Mouse (Mus musculus) megakaryocyte, adult 5-6 weeks (primary cell): Measurements from ENCODE around the gene Dgki. TPM values are rescaled to one million over a fixed set of nuclear protein-coding genes. Genes with fewer than 3 reads are reported as not detected.

Source experiments
- ATAC-seq: 2 replicates; pipeline ENCODE4 v1.8.0; 2016; ENCODE audit warnings: mild to moderate bottlenecking, inconsistent platforms; ENCODE audit not compliant: poor library complexity, severe bottlenecking
- total RNA-seq, 2 experiments: library from RNA; stranded (forward) in 1 of 2; stranded (reverse) in 1 of 2; fragments of 153-499, 151-499 nt in 1 of 2; fragments of 221-1000, 200-1000 nt in 1 of 2; gene quantifications; 2 replicates each; pipeline versions ENCODE4 v1.2.3 to v1.2.4; 2015 to 2017

Gene Dgki
- total RNA-seq, 2 experiments from 2014 or later, result 0.11 TPM; not detected in 1

DNA sequence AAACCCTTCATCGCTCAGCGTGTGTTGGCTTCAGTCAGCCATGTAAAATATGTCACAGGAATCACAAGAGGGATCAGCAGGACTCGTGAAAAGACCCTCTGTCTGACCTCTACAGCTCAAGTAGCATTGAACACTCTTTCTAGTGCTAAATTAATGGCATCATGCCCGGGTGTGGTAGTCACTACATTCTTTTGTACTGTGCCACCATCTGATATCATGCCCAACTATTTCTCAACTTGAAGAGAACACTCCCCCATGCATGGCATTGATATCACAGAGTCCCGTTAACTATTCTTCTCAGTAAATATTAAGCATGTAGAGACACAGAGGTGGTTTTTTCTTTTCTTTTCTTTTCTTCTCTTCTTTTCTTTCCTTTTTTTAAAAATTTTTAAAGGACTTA is 424.1 kb downstream of the Dgki start:
- ATAC-seq, result no peak

DNA sequence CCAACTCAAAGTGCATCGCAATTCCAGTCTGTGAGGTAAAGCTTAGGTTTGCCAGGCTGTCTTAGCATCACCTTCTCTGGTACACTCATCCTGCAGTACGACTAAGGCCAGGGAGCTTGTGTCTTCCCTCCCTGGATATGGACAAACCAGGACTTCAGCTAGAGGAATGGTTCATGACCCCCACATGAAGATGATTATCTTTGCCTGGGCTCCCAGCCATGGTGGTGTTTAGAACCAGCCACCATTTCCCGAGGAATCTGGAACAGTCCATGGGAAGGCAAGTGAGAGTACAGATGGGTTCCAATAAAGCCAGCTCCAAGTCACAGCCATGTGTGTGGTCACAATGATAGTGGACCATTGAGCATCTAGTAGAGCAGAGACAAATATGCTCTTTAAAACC is 427.1 kb downstream of the Dgki start:
- no peak for ATAC-seq

DNA sequence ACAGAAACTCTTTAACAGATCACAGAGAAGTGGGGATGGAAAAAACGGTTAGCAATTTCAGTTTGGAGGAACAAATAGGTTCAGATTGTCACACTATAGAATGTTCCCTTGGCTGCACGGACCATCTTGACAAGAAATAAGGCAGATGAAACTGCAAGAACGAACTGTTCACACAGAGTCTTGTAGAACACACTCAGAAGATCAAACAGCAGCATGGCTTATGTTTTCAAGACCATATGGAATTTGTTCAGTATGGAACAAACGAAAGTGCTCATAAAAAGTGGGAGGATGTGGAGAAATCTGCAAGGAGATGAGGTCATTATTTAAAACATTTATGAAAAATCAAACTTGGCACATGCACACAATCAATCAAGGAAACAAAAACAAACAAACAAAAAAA is 431.8 kb downstream of the Dgki start:
- ATAC-seq, result no peak

DNA sequence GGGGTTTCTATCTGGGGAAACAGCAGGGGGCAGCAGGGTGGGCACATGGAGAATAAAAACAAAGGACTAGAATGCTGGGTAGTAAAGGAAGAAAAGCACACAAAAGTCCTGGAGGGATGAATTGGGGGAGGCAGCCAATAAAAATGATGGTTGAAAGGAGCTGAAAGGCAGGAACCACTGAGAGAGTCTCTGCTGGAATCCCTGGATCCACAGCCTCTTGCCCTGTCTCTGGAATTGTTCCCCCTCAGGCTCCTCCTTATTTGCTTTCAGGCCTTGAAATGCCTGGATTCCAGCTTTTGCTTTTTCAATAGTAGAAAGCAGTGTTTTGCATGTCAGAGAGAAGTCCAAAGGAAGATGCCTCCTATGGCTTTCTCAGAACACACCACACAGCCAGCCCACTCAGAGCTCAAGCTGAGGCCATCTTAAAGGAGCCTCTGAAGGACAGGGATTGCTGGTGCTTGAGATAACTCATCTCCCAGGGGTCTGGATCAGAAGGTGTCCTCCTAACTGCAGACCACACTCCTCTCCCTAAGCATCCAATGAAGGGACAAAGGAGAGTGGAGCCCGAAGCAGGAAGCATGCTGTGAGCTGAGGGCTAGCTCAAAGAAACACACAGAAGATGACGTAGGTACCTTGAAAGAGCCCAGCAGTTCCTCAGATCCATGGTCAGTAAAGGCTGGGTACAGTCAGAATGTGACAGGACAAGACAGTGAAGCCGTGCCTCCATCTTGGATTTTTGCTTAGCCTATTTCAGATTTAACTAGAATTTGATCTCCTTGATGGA is 441.5 kb downstream of the Dgki start:
- ATAC-seq, result no peak

DNA sequence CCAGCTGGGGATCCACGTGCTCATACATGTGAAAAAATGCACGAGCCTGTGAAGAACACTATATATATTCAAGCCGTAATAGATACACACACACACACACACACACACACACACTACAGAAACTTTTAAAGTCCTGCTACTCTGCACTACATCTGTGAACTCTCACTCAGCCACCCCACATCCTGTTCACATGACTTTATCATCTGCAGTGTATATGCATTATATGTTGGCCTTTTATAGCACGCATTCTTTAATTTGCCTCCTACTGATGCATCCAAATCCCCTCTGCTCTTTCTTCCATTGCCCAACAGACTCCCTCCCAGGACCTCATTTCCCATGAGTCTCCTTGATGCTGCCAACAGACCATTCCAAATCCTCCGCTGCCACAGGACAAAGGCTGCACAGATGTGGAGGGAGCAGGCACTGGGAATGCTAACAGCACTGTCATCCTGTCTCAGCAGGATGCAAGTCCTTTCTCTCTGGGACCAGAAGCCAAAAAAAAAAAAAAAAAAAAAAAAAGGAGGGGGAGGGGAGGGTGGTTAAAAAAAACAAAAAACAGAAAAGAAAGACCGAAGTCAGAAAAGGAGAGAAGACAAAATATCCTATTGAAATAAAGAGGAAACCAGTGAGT is 442.2 kb downstream of the Dgki start:
- ATAC-seq, result no peak

DNA sequence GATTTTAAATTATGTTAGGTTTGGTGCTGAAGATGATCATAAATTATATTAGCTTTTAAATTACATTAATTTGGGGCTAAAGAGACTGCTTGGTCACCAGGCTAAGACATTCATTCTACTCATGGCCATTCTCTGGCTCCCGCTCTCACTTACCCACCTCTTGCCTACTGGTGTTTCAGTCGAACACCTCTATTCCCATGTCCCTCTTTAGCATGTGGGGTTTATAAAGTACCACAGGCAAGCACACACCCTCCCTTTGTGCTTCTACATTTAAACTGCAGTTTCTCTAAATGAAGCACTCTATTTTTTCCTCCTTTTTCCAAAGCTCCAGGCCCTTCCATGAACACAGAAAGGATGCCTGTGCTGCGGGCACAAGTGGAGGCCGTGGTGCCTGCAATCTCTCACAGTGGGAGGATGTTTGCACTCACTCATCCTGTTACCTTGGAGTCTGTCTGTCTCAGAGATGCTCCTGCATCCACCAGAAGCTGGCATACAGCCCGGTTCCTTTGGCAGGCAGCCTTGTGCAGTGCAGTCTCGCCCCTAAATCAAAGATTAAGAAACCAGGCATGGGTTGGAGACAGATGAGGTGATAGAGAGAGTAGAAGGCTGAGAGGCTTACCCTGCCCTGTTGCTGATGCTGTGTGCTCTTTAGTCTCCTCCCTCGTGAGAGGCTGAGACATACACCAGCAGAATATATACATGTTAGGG is 449.4 kb downstream of the Dgki start:
- no peak for ATAC-seq

DNA sequence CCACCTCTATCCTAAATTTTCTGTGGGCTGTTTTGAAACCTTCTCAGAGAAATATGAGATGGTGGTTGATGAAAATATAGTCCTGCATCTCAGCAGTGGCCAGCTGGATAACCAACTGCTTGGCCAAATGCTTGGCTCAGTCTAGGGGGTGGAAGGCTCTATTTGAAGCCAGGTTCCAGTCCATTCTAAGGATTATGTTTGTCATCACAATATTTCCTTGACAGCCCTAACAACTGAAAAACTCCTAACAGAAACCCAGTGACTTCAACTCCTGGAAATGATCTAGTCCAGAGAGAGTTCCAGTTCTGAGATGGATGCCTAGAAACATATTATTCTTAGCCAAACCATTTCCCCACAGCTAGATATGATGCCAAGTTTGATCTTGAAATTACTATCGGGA is 454.7 kb downstream of the Dgki start:
- no peak for ATAC-seq

DNA sequence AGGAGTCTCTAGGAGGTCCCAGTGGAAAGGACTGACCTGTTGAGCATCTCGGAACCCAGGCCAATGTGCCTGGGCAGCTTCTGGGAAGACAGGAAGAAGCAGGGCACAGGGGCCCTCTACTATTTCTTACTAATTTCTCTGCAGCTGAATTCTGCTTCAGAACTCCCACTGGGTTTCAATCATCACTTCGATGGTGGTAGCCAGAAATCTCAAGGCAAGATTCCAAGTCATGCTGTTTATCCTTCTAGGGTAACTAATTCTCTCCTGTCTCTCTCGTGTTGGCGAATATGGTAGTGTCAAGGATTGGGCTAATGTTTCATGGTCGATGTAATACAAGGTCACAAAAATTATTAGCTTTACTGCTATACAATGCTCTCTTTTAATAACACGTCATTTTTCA is 455.7 kb downstream of the Dgki start:
- no peak for ATAC-seq

DNA sequence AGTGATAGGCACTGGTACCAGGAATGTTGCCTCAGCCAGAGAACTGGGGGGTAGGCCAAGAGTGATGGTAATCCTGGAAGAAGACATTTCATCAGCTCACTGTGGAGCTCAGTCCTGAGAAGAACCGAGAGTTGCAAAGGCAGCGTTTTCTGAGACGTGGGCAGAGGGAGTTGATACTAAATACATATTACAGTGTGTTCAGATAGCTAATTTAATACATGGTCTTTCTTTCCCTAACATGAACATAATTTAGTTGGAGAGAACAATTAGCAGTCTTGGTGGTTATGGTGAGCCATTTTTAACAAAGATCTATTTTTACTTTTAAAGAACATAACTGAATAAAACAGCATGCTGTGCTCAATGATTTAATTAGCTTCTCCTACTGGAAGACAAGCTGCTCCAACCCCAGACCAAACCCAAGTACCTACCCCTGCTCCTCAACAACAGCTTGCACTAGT is 456.9 kb downstream of the Dgki start:
- ATAC-seq, result no peak

DNA sequence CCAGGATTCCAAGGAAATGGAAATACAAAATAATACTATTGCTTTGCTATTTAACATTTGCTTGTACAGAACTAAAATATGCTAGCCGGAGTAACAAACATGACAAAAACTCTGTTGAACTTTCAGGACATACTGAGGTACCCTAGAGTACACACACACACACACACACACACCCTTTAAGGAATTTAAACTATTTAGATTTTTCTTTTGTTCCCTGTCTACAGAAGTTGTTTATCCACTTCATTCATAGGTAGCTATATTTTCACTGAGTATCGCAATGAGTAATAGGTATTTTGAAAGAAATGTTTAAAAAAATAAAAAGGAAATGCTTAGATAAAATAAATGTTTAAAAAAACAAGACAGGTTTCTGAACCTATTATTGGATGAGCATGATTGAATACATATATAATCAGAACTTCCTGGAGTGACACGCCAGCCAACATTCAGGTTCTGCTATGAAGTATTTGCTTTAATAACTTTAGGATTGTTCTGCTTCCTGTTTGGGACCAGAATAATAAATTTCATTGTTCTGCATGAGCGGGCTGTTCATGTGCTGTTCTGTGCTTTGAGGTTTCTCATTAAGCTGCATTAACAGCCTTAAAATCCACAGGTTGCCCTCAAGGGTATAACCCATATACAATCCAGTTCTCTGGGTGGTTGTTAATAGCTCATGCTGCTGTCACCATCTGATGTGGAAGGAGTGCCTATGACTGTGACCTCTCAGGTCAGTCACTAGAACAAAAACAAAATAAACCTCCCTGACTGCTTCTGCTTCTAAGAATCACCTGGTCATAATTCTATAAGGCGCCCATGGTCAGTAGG is 457.7 kb downstream of the Dgki start:
- ATAC-seq, result no peak

DNA sequence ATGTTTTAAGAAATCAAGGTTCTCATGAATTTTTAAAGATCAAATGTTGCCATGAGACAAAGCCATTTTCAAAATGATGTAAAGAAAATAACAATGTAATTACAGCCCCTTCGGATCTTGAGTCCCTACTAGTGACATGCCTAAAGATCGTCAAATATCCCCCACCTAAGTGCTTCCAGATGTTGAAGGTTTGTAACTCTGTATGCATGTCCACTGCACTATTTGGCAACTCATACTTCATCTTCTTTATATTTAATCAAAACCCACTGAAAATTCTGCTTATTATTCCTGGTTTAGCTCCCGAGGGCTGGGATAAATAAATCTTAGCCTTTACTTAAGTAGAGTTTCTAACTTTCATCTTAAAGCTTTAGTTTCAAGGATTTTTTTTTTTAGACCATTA is 458.3 kb downstream of the Dgki start:
- no peak for ATAC-seq

DNA sequence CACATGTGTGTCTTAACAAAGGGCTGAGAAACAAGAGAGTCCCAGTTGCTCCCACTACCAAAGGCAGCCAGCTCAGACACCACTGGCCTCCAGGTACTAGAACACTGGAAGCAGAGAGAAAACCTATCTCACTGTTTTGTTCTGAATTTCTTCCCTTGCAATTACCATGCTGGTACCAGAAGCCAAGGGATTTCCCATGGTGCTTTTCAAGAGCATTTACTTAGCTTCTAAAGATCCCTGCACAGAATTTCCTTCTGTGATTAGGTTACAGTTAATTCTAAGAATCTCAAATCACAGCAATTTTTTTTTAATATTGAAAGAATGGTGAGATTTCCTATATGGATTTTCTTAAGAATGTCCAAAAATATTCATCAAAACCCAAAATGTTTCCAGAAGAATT is 458.8 kb downstream of the Dgki start:
- no peak for ATAC-seq

DNA sequence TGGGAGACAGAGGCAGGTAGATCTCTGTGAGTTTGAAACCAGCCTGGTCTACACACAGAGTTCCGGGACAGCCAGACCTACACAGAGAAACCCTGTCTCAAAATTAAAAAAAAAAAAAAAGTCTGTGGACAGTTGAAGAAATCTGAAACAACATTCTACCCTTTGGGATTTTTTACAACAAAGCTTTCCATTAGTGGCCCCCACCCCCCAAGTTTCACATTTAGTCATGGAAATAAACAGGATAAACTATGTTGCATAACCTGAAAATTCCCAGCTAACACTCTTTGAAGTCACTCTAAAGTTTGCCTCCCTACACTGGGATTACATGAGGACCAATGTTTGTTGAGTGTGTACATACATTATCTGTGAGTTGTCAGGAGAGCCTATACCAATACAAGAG is 461.2 kb downstream of the Dgki start:
- ATAC-seq, result no peak

DNA sequence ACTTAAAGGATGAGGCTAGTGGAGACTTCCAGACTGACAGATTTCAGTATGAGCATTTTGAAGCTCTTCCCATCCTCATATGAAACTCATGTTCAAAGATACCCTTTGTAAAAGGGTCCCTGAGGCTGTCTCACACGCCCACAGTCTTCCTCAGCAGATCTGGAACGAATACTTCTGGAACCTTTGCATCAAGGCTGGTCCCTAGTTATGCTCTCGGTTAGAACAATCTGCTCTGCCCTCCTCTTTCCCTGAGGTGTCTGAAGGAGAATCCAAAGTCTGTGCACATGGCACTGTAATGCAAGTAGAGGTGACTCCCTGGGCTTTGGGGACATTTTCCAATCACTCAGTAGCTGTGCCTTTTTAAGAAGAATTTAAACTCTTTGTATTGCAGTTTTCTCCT is 464.6 kb downstream of the Dgki start:
- ATAC-seq, result no peak

DNA sequence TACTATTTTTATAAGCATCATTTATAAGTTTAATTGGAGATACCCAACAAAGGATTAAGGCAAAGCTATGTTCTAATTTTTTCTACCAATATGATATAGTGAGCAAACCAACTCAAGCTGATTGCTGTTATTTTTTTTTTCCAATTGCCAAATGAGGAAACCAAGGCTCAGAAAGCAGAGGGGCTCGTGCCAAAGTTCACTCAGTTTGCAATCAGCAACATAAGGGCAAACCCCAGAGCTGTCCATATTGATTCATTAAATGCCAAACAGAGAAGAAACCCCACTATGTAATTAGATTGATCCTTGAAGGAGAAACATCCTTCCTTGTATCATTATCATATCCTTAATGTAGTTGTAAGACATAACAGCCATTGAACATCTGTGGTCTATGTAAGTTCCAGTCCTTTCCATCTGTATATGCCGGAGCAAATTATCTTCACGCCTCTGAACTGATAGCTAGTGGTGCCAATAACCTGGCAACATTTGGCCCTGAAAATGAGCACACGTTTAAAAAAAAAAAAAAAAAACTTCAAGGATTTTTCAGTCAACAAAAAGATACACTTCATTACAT is 465.2 kb downstream of the Dgki start:
- ATAC-seq, result no peak

DNA sequence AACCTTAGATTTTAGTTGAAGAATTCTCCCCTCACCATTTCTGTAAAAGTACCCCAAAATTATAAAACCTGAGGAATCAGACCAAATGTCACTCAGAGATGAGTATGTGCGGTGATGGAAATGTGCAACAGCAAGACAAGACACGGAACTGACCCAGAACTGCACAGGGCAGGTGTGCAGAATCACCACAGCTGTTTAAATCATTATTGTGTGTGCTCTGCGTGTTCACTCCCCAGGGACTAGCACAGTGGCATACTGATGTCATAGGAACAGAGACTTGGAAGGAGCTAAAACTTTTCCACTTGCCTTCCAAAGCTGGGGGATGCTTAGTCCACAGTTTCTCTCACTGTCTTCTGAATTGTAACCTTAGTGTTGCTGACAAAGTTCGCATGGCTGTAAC is 467.3 kb downstream of the Dgki start:
- ATAC-seq, result no peak

DNA sequence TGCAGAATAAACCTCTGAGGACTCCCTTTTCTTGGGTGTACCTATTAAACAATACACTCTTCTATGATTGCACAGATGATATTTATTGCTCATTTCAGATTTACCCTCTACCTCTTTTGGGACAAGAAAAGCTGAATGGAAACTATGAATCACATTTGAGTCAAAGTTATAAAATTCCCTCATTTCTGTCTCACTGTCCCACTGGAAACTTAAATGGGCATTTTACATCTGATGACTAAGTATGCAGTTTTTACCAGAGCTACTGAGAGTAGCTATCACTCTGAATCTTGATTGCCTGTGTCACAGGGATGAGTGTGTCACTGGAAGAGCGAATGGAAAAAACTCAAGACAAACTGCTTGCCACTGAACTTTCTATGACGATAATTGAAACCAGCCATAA is 467.8 kb downstream of the Dgki start:
- ATAC-seq, result no peak

DNA sequence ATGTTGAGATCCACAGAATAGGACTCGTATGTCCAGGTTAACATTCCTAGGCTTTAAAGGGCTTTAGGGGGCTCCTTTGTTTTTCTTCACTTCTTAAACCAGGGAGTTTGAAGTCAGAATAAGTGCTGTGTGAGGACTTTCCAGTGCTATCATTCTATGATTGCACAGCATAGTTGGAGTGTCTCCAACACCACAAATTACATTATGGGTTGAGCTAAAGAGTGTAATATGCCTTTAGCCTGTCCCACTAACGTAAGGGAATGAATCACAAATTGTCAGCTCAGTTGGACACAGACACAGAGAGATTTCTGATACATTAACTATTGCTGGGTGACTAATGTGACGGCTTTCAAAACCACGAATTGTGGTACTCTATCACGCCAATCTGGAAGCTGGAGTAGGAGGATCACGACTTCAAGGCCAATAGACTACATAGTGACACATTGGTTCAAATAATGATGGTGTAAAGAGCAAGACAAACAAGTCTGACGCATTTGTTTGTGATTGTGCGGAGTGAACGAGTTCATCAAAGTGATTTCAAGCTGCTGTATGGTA is 469.5 kb downstream of the Dgki start:
- ATAC-seq, result no peak

DNA sequence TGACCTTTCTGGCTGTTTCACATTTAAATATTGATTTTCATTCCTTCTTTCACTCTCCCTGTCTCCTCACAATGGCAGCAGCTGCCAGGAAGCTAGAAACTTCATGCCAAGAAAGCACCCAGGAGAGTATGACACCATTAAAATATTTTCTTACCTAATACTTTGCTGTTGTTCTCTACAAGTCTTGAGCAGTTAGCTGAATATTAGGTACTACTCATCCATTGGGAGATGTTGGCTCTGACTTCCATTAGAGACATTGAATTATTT is 480.3 kb downstream of the Dgki start:
- ATAC-seq, result no peak

DNA sequence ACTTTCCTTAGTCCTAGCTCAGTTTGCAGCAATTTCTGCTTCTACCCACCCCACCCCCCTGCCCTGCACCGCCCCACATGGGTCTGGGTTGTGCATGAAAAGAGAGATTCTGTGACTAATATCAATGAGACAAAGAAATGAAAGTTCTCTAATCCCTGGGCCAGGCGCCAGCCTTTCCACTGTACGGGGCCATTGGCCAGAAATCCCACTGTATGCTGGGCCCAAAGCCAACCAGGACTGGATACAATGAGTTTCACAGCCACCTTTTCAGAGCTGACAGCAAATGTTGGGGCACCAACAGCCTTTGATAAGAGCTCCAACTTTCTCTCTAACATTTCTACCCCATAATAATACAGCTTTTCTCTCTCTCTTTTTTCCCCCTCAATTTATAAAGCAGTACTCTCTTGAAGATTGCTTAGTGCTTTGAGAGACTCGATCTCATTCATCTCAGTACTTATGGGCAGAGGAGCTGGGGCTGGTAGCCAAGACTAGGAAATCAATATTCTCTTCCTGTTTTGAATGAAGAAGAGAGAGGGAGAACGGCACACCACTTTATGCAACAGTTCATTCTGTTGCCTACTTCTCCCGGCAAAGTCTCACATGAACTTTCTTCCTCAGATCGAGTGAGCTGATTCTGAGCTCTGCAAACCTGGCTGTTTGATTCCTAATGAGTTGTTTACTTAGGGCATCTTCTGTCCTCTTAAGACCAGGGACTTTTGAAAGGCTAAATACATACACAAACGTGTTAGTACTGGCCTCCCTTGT is 480.8 kb downstream of the Dgki start:
- no peak for ATAC-seq
